Mouse (Mus musculus) embryonic fibroblast, embryonic 13.5 days (primary cell): ENCODE measurements around the gene Fam117a. TPM values are rescaled to one million over a fixed set of nuclear protein-coding genes. Genes with fewer than 3 reads are reported as not detected.

ENCODE experiments used
- H3K27ac ChIP-seq: 2 replicates; pipeline ENCODE4 v1.5.1; 2012; ENCODE audit warnings: low read length, control low read depth, inconsistent platforms; ENCODE audit not compliant: insufficient read depth
- H3K4me1 ChIP-seq: 2 replicates; pipeline ENCODE4 v1.6.1; 2011; ENCODE audit warnings: low read length; ENCODE audit not compliant: control insufficient read depth, insufficient read depth
- H3K4me3 ChIP-seq: 2 replicates; pipeline ENCODE4 v1.5.1; 2011; ENCODE audit warnings: mild to moderate bottlenecking, control low read depth, low read length; ENCODE audit not compliant: insufficient read depth
- CTCF ChIP-seq: IDR thresholded peaks from 2 replicates; pipeline ENCODE4 v1.5.1; 2011; ENCODE audit warnings: mild to moderate bottlenecking, control low read depth, low read length, moderate library complexity, borderline replicate concordance; ENCODE audit not compliant: insufficient read depth
- POLR2A ChIP-seq: IDR thresholded peaks from 2 replicates; pipeline ENCODE4 v1.6.1; 2011; ENCODE audit warnings: low read depth, mild to moderate bottlenecking, control low read depth, low read length, moderate library complexity
- polyA plus RNA-seq: library from polyadenylated mRNA; stranded (reverse); fragments of >200 nt; gene quantifications from 2 replicates; pipeline ENCODE4 v1.2.4, GENCODE M21; 2011; ENCODE audit warnings: low read depth; ENCODE audit not compliant: missing spikeins, insufficient read length

Gene Fam117a
- polyA plus RNA-seq, 1 experiment: 7.0 TPM

DNA sequence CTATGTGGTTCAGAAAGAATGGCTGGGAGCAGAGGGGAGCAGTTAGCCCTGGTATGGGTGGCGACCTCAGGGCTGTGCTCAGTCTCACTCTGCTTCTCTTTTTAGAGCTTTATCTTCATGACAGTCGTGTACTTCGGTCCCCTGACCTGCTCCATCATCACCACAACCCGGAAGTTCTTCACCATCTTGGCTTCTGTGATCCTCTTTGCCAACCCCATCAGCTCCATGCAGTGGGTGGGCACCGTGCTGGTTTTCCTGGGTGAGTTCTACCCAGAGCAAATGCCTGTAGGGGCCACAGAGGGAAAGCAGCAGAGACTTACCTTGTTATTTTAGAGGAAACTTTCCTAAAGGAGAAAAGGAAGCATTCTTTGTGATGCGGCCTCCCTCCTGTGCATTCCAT lies 53.6 kb downstream of the Fam117a start:
- H3K4me3 ChIP-seq: no peak overlapping the region
- TF ChIP-seq POLR2A: no peak
- no peak for TF ChIP-seq CTCF

DNA sequence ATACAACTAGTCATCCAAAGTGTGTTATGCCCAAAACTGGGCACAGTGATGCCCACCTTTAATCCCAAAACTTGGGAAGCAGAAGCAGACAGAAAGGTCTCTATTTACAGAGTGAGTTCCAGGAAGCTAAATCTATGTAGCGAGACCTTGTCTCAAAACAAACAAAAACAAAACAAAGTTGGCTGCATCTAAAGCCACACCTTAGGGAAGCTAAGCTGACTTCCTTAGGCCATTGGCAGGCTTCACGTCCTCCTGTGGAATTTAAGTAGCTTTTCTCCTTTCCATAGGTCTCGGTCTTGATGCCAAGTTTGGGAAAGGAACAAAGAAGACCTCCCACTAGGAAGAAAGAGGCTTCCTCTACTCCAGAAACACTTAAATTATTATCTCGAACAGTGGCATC lies 54.4 kb downstream of the Fam117a start:
- Histone ChIP-seq H3K4me1 (peaks cover 4% of the 10 kb centered on the region), H3K4me3 (no peak overlapping the region), H3K27ac (no peak overlapping the region)
- no peak for TF ChIP-seq CTCF
- no peak for TF ChIP-seq POLR2A

More for the DNA sequence above, 53.6 kb downstream of the Fam117a start:
- H3K4me1 ChIP-seq: peaks cover 4% of the 10 kb centered on the region
- no peak overlapping the region for H3K27ac ChIP-seq

DNA sequence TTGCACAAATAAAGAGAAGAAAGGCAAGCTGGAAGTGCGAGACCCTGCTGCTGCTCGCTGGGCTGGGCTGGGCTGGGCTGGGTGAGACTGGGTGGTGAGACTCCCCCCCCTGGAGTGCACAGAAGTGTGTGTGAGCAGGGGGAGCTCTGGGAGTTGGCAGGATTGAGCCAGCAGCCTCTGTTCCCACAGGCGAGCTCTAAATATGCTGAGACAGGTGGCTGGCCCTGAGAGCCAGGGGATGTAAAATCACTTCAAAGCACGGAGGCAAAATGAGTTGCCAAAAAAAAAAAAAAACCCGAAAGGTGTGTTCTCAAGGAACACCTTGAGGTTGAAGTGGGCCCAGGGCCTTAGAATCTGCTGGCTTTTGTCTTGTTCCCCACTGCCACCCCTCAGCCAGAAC lies 54.9 kb downstream of the Fam117a start:
- TF ChIP-seq CTCF: no peak
- no peak for TF ChIP-seq POLR2A
- H3K4me1 ChIP-seq: no peaks in the 10 kb centered on the region
- H3K27ac ChIP-seq: no peak overlapping the region

DNA sequence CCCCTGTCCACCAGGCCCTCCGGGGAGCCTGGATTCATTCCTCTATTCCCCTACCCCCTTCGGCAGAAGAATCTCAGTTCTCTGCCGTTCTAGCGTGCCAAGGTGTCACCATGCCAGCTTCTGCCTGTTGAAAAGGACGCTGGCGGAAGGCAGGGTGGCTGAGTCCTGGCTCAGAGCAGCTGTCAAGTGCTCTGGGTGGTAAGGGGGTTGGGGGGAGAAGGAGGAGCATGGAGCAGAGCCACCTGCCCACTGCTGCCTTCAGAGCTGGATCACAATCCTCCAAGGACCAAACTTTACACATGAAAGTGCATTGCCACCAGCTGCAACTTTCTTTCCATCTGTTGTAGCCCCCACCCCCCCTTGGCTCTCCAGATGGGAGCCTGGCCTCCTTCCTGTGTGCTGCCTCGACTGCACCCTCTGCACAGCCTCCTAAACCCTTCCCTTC lies 55.4 kb downstream of the Fam117a start:
- TF ChIP-seq CTCF (no peak), POLR2A (no peak)
- Histone ChIP-seq H3K27ac (no peak overlapping the region), H3K4me3 (no peak overlapping the region), H3K4me1 (no peaks in the 10 kb centered on the region)

More for the DNA sequence above, 54.9 kb downstream of the Fam117a start:
- no peak overlapping the region for H3K4me3 ChIP-seq

DNA sequence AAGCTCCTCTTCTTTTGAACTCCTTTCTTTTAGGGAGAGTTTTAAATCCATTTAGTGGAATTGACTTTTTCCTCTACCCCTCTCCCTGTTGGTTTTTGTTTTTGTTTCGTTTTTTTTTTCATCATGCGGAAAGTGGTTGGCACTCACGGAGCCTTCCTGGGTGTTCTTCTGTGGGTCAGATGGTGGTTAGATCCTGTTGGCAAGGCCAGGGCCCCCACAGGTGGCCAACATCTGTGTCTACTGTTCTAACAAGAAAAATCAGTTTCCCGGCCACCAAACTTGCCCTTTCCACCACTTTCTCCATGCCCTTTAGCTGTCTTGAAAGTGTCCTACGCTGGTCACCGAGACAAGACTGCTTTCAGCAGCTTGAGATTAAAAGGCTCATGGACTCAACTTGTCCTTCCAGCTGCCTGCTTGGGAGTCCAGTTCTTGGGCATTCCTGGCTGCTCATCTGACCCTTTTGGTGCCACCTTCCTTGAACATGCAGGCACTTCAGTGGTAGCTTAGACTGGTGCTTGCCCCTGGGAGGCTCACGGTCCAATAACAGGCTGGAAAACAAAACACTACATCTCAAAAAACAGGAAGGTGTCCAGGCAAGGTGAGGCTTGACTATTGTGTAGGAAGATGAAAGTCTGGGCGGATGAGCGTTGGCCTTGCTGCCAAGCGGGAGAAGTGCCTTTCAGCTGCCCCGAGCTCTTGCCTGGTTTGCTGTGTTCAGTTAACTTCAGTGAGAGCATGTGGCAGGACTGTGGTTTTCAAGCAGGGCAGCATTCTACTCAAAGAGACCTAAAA lies 56.1 kb downstream of the Fam117a start:
- Histone ChIP-seq H3K4me1 (no peaks in the 10 kb centered on the region), H3K4me3 (no peak overlapping the region), H3K27ac (no peak overlapping the region)
- TF ChIP-seq POLR2A (no peak), CTCF (no peak)

DNA sequence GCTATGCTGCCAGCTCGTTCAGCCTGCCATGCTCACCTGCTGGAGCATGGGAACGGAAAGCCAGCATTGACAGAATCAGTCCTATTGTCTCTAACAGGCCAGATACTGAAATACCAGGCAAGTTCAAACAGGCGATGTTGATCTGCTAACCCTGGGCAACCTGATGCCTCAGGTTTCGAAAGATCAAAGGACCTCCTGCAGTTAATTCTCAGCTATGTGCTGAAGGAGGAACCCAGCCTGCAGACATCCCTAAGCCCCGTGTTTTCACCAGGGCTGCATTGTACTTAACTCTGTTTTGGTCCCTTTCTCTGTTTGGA lies 56.6 kb downstream of the Fam117a start:
- no peaks in the 10 kb centered on the region for H3K4me1 ChIP-seq
- no peak overlapping the region for H3K4me3 ChIP-seq
- TF ChIP-seq CTCF (no peak), POLR2A (no peak)
- no peak overlapping the region for H3K27ac ChIP-seq

DNA sequence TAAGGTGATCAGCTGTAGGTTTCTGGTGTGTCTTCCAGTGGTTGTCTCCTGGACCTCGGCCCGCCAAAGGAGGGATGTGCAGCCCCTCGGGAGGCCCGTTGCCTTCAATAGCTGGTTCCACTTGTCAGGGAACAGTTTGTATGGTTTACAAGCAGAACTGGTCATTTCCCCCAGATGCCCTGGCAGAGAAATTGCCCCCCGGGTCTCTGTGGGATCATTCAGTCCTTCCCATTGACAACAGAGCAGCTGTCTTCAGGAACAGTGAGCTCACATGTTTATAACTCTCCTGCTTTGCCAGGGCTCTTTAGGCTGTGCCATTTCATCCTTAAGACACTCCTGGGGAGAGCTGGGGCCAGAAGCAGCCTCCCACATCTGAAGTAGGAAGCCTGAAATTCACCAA lies 57.3 kb downstream of the Fam117a start:
- no peaks in the 10 kb centered on the region for H3K4me1 ChIP-seq
- H3K27ac ChIP-seq: no peak overlapping the region
- TF ChIP-seq POLR2A: no peak
- TF ChIP-seq CTCF: no peak
- no peak overlapping the region for H3K4me3 ChIP-seq

DNA sequence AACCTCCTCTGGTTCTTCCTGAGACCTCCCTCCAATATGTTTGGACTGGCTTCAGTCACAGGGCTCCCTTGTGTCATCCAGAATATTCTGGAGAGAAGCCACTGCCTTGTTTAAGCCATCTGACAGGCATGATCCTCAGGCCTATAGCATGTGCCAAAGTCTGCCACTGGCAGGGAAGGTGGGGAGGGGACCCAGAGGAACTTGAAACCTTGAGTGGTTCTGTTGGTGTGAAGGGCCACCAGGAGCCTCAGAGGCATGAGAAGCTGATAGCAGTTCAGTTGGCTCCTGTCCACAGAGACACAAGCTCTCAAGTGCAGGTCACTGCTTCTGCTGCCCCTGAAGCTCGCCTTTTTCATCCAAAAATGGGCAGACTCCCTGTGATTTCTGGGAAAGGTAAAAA lies 59.7 kb downstream of the Fam117a start:
- TF ChIP-seq CTCF: no peak
- TF ChIP-seq POLR2A: no peak
- Histone ChIP-seq H3K4me3 (no peak overlapping the region), H3K27ac (no peak overlapping the region), H3K4me1 (no peaks in the 10 kb centered on the region)

DNA sequence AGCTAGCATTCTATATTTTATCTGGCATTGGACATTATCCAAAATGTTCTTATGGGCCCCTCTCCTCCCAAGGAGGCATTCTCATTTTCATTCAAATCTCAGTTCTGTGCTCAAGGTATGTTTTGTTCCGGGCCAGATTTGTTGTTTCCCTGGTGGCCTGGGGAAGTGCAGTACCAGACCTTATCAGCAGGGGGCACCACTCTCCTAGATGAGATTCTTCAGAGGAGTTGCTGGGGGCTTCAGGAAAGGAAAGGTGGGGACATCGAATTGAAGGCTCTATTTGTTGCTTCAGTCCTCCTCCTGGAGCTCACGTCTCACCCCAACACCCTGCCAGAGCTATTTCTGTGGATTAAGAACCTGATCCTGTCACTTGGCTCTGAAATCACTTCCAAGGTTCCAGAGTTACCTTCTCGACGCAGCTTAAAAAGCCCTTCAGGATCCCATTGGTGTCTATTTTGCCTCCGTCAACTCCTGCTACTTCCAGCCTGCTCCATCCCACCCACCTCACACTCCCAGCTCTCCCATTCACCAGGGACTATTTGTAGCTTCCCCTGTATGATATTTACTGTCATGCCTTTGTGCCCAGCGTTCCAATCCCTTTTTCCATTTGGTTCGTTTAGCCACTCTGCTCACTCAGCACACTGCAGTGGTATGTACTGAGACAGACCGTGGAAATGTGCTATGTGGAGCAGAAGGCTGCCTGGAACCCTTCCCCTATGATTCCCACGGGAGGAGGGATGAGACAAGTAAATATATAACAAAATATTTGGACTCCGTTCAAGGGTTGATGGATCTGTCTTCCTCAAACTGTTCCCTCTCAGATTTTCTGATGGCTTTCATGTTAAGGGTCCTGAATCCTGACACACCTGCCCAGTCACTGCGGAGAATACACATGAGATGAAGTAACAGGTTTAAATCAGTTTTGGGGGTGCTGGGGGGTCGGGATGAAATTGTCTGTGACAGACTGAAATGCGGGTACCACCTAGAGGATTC lies 61.3 kb downstream of the Fam117a start:
- TF ChIP-seq CTCF (peak; percentile 54; the same call in 1 of the 2 replicates), POLR2A (no peak)
- Histone ChIP-seq H3K4me1 (no peaks in the 10 kb centered on the region), H3K27ac (no peak overlapping the region), H3K4me3 (no peak overlapping the region)
